Mouse (Mus musculus) brown adipose tissue, adult 24 weeks (tissue): ENCODE measurements around the gene Gm49333. TPM values are rescaled to one million over a fixed set of nuclear protein-coding genes. Genes with fewer than 3 reads are reported as not detected.

Experiments
- H3K27ac ChIP-seq: fragments of 200-500 bp; replicated peaks from 2 replicates; pipeline ENCODE4 v1.5.1; 2012; ENCODE audit warnings: low read depth, mild to moderate bottlenecking, low read length
- H3K4me1 ChIP-seq: fragments of 200-500 bp; 2 replicates; pipeline ENCODE4 v1.6.1; 2012; ENCODE audit warnings: low read length, mixed read lengths; ENCODE audit not compliant: control insufficient read depth, insufficient read depth, insufficient read length
- H3K4me3 ChIP-seq: fragments of 200-500 bp; 2 replicates; pipeline ENCODE4 v1.5.1; 2012; ENCODE audit warnings: low read depth, mild to moderate bottlenecking, low read length, moderate library complexity; ENCODE audit not compliant: insufficient read depth
- polyA plus RNA-seq: library from polyadenylated mRNA; stranded (reverse); fragments of >200 nt; gene quantifications from 2 replicates; pipeline ENCODE4 v1.2.4, GENCODE M21; 2012; ENCODE audit not compliant: missing spikeins, insufficient read depth, insufficient read length

Gene Gm49333
- not detected in 2 replicates for polyA plus RNA-seq

DNA sequence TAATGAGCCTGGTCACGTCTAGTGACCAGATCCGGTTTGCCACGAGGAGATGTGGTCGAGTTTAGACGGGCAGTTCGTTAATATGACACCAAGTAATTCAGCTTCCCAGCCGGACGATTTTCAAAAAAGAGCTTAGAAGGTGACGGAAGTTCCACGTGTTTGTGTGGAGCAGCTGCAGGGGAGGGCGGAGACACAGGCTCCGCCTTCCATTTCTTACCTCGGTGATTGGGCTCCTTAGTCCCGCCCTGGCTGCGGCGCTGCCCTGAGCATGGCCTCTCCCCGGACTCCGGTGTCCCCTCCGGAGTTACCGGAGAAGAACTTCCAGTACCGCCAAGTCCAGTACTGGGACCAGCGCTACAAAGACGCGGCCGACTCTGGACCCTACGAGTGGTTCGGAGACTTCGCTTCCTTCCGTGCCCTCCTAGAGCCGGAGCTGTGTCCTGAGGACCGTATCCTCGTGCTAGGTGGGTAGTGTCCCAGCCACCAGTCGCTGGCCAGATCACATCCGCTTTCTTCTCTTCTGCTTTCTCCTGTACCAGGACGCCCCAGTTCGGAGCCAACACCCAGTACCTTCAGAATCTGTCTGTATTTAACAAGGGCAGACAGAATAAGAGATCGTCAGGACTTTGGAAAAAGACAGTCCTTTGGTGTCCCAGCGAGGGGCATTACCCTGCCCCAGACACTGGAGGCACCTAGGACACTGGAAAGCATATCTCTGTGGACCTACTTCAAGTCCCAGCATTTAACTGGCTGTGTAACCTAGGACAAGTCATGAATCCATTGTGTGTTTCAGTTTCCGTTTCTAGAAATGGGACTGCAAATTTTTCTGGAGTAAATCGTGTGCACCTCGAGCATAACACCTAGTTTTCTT lies at the start of gene Gm49333, which contains the start of the genes Eef1akmt4 and Alg3:
TSS of gene Gm49333 (plus strand) at position 254 of the 871 bp plus-strand sequence.
TSS of gene Eef1akmt4 (plus strand) at position 237 of the 871 bp plus-strand sequence.
TSS of gene Alg3 (minus strand) at position 379 of the 871 bp plus-strand sequence.
- Histone ChIP-seq H3K4me3 (peak within 1 kb of the TSS; percentile 69), H3K4me1 (no peaks in the 10 kb centered on the region), H3K27ac (peak within 1 kb of the TSS; percentile 35)

DNA sequence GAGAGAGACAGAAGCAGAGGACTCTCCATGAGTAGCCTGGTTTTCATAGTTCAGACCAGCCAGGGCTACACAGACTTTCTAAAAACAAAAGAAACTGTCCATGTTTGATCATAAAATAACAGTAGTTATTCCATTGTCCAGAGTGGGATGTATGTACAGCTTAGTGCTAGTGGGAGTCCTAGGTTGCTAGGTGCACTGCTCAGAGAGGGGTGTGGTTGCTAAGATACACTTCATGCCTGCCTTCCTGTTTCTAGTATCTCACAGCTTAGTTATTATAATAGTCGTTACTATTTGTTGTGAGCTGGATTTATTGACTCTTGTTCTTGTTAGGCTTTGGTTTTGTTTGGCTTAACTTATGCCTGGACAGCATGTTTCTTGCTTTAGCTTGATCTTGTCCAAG lies 46.3 kb upstream of the Gm49333 start:
- Histone ChIP-seq H3K4me3 (no peak overlapping the region), H3K27ac (no peak overlapping the region), H3K4me1 (no peaks in the 10 kb centered on the region)

DNA sequence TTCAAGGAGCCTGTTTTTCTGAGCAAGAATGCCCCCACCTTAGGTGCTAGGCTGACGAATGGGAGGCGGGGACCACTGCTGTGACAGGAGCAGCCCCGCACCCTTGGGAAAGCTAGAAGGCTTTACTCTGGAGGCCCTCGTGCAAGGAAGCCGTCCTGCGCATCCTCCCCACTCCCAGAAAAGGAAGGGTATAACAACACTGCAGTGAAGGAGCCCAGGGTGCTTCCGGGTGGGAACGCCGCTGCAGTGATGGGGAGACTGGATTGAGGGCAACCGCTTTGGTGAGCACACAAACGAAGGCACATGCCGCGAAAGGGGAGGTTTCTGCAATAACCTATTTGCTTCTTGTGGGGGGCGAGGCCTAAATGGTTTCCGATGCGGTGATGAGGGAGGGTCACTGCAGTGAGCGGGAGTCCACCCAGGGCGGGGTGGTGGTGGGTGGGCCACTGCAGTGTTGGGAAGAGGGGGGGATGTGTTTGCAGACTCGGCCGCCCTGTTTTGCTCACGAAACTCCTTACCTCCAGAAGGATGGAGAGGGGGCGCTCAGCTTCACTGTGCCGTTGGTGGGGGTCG lies 22.0 kb upstream of the Gm49333 start, which contains the start of gene Vwa5b2:
TSS of gene Vwa5b2 (plus strand) at position 106 of the 573 bp plus-strand sequence.
- Histone ChIP-seq H3K4me1 (peaks cover 2% of the 10 kb centered on the region; the same call in 1 of the 2 replicates), H3K27ac (no peak within 1 kb of the TSS), H3K4me3 (peak within 1 kb of the TSS; percentile 39)

- no peak overlapping the region for H3K27ac ChIP-seq
- H3K4me3 ChIP-seq, result peak overlapping the region; percentile 39
- peaks cover 2% of the 10 kb centered on the region; the same call in 1 of the 2 replicates for H3K4me1 ChIP-seq
Observed at GRCm38 (mm10) chr16:20589939-20590679, 21.3 kb upstream of the Gm49333 start.

GRCm38 (mm10) chr16:20590680-20591038 lies 20.8 kb upstream of the Gm49333 start:
- Histone ChIP-seq H3K27ac (no peak overlapping the region), H3K4me1 (peaks cover 2% of the 10 kb centered on the region; the same call in 1 of the 2 replicates), H3K4me3 (no peak overlapping the region)

- Histone ChIP-seq H3K27ac (no peak overlapping the region), H3K4me1 (peaks cover 2% of the 10 kb centered on the region; the same call in 1 of the 2 replicates), H3K4me3 (no peak overlapping the region)
Observed at GRCm38 (mm10) chr16:20591076-20591705, 20.2 kb upstream of the Gm49333 start.

DNA sequence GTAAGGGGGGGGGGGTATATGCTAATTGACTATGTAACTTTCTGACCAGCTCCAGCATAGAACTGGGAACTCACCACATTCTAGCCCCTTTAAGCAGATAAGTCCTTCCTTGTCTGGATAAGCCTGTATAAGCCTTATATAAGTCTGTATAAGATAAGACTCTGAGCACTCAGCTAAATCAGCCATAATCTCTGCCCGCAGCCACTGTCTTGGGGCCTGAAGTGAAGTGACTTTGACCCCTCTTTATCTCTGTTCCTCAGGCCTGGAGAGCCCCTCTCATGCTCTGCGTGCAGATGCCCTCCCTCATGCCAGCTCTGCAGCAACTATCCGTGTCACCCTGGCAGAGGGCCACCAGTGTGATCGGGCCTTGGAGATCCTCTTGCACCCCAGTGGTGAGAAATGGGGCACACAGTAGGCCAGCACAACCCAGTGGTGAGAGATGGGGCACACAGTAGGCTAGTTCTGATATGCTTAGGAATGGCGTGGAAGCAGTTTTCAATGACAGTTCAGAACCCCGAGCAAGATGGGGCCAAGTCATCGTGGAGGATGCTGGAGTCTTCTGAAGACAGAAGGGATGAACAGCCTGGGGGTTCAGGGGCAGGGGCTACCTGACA lies 16.2 kb upstream of the Gm49333 start:
- no peak overlapping the region for H3K4me3 ChIP-seq
- no peak overlapping the region for H3K27ac ChIP-seq
- peaks cover under 1% of the 10 kb centered on the region; the same call in 1 of the 2 replicates for H3K4me1 ChIP-seq

DNA sequence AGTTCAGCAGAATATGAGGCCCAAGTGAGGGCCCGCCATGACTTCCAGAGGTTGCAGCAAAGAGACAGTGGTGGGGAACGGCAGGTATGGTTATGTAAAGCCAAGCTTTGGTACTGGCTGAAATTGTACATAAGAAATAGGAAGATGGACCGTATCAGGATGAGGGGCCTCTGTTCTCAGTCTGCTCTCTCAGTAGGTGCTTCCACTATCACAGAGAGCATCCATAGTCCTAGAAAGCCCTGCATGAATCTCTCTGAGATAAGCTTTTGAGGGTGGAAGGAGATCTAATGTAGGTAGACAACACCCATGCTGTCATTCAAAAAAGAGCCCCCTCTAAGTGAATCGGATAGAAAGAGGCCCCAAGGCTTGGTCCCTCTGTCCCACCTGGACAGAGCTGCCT lies 15.7 kb upstream of the Gm49333 start:
- Histone ChIP-seq H3K4me1 (no peaks in the 10 kb centered on the region), H3K4me3 (no peak overlapping the region), H3K27ac (no peak overlapping the region)

DNA sequence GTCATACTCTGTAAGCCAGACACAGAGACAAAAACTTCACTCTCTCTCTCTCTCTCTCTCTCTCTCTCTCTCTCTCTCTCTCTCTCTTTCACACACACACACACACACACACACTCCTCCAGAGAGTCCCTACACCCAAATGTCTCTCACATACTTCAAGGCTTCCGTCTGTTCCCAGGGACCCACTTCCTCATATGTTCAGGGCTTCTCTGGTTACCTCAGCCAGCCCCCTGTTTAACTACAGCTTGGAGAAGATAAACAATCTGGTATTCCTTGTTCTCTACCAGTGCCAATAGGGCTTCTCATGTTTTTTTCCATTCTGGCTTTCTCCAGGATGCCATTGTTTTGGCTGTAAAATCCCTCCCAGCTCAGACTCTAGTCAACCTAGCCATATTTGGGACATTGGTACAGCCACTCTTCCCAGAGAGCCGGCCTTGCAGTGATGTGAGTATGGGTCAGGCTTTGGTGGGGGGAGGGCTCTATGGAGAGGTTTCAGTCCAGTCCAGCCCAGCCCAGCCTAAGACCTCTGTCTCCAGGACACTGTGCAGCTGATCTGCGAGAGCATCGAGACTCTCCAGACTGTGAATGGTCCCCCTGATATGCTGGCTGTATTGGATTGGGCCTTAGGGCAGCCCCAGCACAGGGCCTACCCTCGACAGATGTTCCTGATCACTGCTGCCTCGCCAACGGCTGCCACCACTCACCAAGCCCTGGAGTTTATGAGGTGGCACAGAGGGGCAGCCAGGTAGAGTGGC lies 14.5 kb upstream of the Gm49333 start:
- Histone ChIP-seq H3K4me1 (no peaks in the 10 kb centered on the region), H3K4me3 (no peak overlapping the region), H3K27ac (no peak overlapping the region)

DNA sequence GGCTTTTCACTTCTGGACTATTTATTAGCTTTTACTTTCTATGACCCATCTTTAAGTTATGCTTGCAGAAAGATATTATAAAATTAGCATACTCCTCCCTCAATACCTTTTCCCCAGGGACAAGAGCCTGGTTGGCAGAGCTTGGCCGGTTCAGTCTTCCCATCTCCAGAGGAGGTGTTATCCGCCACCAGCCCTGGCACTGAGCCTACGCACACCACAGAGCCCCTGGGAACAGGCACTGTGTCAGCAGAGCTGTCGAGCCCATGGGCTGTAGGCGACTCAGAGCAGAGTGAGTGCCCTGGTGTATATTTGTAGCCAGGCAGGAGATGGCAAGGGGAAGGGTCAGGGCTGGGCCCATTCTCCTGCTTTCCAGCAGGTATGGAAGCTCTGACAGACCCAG lies 10.9 kb upstream of the Gm49333 start:
- no peaks in the 10 kb centered on the region for H3K4me1 ChIP-seq
- no peak overlapping the region for H3K27ac ChIP-seq
- no peak overlapping the region for H3K4me3 ChIP-seq

DNA sequence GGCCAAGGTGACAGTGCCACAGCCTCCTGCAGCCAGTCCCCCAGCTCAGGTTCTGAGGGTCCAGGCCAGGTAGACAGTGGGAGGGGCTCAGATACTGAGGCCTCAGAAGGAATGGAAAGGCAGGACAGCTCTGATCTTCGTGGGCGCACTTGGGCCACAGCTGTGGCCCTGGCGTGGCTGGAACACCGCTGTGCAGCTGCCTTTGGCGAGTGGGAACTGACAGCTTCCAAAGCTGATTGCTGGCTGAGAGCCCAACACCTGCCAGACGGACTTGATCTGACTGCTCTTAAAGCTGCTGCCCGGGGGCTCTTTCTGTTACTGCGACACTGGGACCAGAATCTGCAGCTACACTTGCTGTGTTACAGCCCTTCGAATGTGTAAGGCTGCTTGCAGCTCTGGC lies 6.7 kb upstream of the Gm49333 start:
- no peaks in the 10 kb centered on the region for H3K4me1 ChIP-seq
- H3K27ac ChIP-seq, result no peak overlapping the region
- H3K4me3 ChIP-seq, result no peak overlapping the region

DNA sequence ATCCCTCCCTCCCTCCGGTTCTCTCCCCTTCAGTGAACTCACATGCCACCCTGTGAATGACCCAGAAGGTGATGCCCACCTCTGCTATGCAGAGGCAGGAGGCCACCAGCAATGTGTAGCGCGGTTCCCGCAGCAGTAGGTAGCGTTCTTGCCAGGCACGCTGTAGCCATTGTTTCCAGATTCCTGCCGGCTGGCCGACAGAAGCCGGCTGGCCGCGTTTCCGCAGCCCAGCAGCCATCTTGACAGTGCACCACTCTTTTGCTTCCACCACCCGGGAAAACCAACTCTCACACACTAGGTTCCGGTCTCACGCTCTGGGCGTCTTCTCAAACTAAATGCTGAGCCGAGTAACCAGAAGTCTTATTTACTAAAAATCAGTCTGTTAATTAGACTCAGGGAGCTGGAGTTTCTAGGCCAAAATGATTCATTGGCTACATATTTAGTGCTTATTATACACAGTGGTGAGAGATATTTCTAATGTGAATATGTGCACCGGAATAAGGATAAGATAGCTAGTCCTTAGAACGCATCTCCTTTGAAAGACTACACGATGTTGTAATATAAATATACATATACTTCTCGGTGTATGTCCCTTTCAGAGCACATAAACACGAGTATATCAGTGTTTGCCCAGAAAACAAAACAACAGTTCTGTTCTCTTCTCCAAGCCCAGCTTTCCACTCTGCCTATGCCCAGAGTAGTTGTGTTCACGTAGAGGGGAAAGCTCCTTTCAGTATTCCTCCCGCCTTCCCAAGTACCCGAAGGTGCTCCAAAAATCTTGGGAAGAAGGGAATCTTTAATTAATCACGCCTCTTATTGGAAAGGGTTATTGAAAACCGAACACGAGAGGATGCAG lies 681 bp upstream of the Gm49333 start:
- Histone ChIP-seq H3K4me3 (peak overlapping the region; percentile 69), H3K4me1 (no peaks in the 10 kb centered on the region), H3K27ac (peak overlapping the region; percentile 35)
